Mouse (Mus musculus) left cerebral cortex, adult 9 months (tissue): Measurements from ENCODE around the gene Gm36210.

Experiments
- DNase-seq, 2 experiments: peaks; one replicate each; pipeline ENCODE4 v3.0.0; 2022; ENCODE audit warnings: low spot score in 2 of 2

Gm36210 gene

DNA sequence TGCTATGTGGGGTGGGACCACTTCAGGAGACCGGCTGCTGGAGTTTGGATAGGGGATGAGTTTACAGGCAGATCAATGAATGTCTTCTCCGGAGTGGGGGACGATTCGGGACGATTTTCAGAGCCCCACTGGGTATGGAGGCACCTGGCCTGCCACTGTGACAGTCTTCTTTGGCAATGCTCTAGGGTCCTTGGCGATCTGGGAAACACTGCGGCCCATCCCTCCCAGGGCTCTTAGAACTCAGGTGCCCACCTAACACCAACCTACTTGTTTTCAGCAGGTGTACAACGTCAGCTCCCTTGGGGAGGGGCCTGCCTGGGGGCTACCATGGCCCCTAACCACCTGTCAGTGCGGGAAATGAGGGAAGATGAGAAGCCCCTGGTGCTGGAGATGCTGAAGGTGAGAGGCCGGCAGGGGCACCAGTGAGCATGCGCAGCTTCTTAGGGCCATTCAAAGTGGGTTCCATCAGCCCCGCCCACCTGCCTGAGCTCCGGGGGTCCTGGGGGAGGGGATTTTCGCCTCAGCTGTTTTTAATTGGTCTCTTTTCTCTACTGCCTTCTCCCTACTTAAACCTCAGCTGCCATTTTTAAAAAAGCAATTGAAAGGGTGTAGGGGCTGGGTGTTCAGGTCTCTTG, 16.7 kb upstream of the Gm36210 start:
- peak in 1 of 2 experiments; percentile 84 for DNase-seq

DNA sequence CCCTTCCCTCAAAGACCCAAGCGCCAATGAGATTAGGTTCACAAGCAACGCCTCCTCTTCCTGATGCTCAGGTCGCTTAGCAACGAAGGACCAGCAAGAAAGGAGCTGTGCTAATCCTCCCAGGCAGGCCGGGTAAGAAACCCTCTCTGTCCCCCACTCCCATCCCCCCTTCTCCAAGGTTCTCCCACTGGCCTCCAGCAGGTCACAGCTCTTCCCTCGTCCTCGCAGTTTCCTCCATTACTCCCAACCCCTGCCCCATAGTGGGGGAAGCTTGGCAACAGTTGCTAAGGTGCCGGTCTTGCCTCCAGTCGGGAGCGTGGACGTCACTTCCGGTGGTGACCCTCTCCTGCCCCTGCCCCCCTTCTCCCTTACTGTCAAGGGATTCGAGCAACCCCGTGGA, 16.2 kb upstream of the Gm36210 start:
- peak; percentile 86 to 88 for DNase-seq

DNA sequence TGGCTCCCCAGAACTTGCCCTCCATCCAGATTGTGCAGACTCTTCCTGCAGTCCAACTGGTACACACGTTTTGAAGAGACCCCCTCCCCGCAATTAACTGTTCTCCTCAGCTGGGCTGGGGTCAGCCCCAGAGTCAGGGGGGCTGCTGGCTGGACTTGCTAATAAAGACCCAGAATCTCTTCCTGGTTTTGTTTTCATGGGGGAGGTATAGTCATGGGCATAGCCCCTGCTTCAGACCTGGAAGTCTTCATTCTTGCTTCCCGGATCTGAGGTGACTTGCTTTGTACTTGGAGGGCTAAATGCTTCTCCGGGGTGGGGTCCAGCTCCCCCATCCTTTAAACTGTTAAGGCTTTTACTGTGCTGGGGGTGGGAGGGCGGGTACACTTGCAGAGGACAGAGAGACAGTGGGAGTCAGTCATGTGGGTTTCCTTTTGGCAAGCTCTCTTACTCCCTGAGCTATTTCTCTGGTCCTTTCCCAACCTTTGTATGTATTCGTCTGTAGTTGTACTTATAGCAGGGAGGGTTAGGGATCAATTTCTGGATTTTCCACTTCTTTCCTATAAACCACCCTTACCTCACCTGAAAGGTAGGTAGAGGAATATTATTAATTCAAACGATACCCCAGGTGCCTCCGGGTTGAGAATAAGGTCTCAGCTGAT, 15.6 kb upstream of the Gm36210 start, which contains the start of gene Nat14:
TSS of gene Nat14 (plus strand) at position 205 of the 659 bp plus-strand sequence.
- DNase-seq: no peak

DNA sequence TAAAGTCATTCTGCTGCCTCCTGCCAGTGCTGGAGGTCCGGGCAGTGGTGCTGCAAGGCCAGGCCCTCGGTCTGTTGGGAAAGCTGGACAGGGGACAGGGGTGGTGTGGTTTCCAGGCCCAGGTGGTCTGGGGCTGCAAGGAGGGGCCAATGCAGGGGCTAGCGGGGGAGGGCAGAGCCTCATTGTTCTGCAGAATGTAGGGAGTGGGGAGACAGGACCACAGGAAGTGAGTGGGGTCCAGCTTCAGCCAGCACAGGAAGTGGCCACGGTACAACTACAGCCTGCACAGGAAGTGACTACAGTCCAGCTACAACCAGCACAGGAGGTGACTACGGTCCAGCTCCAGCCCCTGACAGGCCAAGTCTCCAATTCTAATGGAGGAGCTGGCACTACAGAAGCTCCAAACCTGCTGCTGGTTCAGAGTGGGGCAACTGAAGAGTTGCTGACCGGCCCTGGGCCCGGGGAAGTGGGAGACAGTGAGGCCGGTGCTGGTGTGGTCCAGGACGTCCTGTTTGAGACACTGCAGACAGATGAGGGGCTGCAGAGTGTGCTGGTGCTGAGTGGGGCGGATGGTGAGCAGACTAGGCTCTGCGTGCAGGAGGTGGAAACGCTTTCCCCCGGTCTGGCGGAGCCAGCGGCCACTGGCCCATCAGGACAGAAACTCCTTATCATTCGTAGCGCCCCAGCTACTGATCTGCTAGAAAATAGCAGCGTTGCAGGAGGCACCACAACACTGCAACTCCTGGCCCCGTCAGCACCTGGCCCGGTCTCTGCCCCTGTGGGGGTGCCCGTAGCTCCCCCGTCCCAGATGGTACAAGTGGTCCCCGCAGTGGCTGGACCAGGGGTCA, 14.9 kb upstream of the Gm36210 start:
- DNase-seq: no peak

DNA sequence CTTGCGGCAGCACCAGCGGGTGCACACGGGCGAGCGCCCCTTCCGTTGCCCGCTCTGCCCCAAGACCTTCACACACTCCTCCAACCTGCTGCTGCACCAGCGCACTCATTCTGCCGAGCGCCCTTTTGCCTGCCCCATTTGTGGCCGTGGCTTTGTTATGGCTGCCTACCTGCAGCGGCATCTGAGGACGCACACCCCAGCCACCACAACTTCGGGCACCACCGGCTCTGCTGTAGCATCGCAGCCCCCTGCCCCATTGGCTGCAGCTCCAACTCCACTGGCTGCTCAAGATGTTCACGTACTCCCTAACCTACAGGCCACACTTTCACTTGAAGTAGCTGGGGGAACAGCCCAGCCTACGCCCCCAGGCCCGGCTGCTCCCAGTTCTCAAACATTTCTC, 14.2 kb upstream of the Gm36210 start:
- DNase-seq: no peak

DNA sequence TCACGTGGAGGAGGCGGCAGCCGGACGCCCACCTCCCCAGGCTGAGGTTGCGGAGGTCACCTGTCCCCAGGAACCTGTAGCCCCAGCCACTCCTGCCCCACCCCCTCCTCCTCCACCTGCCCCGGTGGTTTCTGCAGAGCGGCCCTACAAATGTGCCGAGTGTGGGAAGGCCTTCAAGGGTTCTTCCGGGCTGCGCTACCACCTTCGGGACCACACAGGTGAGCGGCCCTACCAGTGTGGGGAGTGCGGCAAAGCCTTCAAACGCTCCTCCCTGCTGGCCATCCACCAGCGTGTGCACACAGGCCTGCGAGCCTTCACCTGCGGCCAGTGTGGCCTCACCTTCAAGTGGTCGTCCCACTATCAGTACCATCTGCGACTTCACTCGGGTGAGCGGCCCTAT, 13.7 kb upstream of the Gm36210 start:
- DNase-seq: no peak

DNA sequence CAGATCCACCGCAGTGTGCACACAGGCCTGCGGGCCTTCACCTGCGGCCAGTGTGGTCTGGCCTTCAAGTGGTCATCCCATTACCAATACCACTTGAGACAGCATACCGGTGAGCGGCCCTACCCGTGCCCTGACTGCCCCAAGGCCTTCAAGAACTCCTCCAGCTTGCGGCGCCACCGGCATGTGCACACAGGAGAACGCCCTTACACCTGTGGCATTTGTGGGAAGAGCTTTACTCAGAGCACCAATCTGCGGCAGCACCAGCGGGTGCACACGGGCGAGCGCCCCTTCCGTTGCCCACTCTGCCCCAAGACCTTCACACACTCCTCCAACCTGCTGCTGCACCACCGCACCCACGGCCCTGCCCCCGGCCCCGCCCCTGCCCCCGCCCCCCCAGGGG, 12.8 kb upstream of the Gm36210 start:
- DNase-seq: no peak

DNA sequence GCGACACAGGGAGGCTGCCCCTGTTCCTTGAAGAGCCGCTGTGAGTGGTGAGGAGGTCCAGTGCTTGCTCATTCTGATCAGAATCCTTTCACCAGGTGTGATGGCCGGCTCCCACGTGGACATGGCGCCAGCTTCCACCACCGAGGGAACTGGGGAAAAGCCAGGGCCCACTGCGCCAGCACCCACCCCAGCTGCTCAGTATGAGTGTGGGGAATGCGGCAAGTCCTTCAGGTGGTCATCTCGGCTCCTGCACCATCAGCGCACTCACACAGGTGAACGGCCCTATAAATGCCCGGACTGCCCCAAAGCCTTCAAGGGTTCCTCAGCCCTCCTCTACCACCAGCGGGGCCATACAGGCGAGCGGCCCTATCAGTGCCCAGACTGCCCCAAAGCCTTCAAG, 12.4 kb upstream of the Gm36210 start:
- no peak for DNase-seq

DNA sequence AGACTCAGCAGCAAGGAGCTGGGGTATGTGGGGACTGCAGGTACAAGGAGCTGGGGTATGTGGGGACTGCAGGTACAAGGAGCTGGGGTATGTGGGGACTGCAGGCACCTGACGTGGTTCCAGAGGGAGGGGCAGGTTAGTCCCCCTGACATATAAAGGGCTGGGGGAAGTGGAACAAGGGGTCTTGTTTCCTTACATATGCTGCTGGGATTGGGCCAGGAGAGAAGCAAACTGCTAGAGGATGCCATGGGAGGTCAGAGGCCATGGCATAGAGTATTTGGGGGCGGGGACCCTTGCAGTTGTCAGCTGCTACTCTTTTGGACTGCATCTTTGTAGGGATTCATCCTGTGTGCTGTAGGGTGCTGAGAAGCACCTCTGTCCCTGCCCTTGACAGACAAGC, 11.2 kb upstream of the Gm36210 start:
- no peak for DNase-seq

DNA sequence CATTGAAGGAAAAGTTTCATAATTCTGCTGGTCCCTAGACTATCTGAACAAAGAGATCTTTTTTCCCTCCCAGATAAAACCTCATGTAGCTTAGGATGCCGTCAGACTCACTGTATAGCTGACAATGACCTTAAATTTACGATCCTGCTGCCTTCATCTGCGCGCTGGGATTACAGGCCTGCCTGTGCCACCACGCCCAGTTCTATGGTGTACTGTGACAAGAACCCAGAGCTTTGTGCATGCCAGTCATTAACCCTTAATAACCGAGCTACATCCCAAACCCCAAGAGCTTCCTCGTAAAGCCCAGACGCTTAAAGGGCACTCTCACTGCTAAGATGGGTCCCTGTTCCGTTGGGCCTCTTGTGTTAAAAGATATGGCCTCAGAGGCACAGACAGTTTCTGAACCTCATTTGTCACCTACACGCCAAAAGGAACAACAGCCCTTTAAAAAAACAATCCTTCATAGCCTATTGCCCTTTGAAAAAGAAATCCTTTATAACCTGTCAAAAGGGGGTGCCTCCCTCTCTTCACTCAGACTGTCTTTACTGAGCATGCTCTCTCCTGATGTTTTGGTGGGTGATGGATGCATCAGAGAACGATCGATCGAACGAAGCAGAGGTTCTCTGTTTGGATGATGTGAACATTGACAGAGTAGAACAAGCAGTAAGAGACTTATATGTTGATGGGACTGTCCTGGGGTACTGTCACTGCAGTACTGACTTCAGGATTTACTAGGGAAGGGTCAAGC, 9.5 kb upstream of the Gm36210 start:
- no peak for DNase-seq

DNA sequence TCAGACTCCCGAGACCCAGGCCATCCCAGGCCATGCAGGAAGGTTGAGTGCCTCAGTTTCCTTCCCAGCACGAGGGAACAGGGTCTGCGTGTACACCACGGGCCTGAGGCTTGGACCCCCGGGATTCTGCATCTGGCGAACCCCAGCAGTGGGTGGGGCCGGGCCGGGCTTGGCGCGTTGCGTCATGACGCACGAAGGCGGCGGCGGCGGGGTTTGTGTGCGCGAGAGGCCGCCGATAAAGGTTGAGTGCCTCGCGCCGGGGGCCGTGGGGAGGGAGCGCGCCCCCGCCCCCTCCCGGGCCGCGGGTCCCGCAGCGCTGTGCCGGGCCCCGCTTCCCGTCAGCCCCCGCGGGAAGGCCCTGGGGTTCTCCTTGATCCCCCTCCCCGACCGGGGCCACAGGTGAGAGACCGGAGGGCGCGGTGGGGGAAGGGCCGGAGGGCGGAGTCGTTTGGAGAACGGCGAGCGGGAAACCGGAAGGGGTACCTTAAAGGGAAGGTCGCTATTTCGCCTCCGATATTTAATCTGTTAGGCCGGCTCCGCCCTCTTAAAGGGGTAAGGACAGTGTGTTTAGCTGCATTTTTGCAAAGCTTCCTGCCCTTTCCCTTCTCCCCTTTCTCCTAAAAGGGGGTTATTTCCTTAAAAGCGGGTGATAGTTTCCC, 8.8 kb upstream of the Gm36210 start, which contains the start of gene Zfp628:
TSS of gene Zfp628 (plus strand) at position 211 of the 659 bp plus-strand sequence.
- DNase-seq: peak; percentile 81 to 95

DNA sequence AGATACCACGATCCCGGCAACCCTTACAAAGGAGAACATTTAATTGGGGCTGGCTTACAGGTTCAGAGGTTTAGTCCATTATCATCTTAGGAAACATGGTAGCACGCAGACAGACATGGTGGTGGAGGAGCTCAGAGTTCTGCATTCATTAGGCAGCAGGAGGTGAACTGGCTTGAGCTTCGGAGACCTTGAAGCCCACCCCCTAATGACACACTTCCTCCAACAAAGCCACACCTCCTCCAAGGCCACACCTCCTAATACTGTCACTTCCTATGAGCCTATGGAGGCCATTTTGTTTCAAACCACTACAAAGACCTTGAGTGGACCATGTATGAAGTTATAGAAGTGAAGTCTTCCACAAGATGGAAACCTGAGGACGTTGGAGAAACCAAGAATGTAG, 5.9 kb upstream of the Gm36210 start:
- DNase-seq: no peak

DNA sequence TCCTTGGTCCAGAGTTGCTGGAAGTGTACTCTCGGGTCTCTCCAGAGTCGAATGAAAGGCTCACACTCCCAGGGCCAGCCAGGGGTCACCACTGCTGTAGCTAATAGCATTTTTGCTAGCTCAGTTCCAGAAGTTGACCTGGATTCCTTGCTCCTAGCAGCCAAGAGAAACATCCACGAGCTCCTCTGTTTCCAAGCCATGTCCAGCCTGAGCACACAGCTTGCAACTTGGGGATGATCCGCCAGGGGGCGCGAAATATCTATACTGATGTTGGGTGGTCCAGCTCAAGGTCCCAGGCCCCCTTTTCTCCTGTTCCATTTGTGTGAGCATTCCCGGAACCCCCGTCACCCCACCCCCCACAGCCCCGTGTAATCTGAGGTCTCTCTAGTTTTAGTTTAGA, 5.2 kb upstream of the Gm36210 start:
- DNase-seq: no peak

DNA sequence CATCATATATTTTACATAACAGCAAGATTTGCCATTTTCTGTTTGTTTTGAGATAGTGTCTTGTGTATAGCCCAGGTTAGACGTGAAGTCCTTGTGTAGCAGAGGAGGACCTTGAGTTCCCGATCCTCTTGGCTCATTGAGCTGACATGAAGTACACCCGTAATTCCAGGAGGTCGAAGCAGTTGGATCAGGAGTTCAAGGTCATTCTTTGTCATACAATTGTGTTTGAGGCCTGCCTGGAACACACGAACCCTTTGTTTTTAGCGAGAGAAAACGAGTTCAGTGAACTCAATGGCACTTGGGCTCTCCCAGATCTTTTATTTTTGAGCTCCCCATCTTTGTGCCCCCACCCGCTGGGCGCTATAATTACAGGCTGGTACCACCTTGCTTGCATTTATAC, 3.9 kb downstream of the Gm36210 start:
- no peak for DNase-seq

DNA sequence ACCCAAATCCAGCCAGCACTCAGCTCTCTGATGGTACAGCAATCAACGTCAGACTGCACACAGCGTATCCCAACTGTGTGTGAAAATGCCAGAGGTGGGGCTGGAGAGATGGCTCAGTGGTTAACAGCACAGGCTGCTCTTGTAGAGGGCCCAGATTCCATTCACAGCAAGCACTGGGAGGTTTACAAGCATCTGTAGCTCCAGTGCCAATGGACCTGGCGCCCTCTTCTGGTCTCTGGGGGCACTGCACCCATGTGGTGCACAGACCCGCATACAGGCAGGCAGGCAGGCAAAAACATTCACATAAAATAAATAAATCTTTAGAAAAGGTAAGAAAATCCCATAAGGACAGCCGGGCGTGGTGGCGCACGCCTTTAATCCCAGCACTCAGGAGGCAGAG, 5.1 kb downstream of the Gm36210 start:
- DNase-seq: no peak

DNA sequence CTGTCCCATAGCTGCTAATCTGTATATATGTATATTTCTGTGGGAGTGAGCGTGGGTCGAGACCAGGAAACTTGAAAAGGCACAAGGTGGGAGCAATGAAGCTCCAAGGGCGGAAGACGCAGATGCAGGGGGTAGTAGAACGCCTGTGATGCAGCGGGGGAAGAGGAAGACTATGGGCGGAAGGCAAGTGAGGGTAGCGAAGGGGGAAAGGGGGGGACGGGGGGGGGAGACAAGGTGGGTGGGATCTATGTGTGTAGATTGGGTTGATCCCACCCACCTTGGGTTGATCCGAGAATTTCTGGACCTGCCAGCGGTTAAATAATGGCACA, 5.8 kb downstream of the Gm36210 start:
- DNase-seq: no peak

DNA sequence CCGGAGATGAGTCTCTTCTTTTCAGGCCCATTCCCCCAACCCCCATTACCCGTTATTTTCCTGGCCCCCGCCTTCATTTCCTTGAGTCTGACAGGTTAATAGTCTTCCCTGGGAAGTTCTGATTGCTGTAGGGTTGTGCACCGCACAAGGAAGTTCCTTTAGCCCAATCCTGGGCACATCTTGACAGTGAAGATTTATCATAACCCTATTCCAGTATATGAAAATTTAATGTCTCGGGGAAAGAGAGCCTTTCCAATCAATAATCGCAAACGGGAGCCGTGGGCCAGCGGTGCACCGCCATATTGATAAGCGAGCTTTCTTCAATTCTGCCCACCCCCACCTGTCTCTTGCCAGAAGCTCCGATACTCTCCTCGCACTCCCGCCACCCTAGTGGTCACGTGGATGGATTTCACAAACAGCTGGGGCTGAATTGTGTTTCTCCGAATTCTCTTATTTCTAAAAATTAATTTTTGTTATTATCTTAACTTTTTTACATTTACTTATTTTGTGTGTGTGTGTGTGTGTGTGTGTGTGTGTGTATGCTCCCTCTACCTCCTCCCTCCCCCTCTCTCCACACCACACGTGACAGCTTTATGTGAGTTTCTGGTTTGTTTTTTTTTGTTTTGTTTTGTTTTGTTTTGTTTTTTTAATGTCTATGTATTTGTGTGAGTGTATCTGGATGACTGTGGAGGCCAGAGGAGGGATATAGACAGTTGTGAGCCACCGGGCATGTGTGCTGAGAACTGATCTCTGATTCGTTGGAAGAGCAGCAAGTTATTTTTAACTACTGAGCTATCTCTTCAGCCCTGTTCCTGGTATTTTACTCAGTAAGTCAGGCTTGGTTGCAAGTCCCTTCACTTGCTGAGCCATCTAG, 6.4 kb downstream of the Gm36210 start:
- no peak for DNase-seq

DNA sequence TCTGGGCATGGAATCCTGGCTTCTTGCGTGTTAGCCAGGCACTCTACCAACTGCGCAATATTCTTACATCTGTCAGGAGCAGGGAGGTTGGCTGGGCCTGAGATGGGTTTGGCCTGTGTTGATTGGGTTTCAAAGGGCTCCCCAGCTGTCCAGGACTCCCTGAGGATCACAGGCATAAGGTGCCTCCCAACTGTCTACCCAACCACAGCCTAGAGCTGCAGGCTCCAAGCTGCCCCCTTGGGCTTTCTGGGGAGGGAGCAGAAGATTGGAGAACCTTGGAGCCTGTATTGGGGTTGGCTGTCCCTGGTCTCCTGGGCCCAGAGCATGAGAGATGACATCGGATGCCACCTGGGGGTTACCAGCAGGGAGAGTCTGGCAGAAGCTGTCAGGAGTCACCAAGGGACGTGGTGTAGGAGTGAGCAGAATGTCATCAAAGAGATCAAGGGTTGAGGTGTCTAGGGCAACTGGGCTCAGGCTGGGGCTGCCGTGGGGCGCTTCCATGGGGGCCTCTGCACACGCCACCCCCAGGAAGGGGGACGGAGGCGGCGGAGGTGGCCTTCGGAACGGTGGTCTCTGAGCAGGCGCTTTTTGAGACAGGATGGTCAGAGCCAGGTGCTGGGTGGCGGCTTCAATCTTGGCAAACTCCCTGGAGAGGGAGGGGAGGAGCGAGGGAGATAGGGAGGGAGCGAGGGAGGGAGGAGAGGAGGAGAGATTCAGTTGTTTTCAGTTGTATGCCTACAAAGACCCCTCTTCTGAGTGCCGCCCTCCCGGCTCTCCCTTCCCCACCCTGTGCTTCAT, 7.3 kb downstream of the Gm36210 start:
- DNase-seq: no peak

DNA sequence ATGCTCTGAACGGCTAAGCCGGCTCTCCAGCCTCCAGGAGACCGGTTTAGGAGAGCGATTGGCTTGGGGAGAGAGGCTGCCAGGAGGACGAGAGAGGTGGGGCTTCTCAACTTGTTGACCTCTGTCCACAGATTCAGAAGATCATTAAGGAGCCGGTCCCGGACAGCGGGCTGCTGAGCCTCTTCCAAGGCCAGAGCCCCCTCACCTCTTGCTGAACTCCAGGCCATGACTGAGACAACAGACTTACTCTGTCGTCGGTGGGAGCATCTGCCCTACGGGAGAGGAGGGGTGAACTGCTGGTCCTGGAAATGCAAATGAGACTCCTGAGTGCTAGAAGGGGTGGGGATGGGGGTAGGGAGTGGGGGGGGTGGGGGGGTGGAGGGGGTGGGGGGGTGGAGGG, 11.1 kb downstream of the Gm36210 start:
- no peak for DNase-seq

DNA sequence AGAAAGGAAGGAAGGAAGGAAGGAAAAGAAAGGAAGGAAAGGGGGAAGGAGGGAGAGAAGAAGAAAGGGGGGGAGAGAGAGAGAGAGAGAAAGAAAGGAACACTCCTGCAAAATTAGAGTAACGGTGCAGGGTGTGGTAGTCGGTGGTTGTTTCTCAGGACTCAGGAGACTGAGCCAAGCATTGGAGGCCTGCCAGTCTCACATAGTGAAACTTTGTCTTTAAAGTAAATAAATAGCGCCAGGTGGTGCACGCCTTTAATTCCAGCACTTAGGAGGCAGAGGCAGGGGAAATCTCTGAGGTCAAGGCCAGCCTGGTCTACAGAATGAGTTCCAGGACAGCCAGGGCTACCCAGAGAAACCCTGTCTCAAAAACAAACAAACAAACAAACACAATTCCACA, 19.6 kb downstream of the Gm36210 start:
- no peak for DNase-seq
